Mouse (Mus musculus) bone marrow macrophage, adult 2 months (primary cell): ENCODE data around the gene Gapvd1.
"Not testable (repeated sequence)": the region's sequence is repeated elsewhere in the genome, so short reads cannot be mapped to it uniquely, and the experiment has no call there.

Experiments
- CTCF ChIP-seq: IDR thresholded peaks from 2 replicates; pipeline ENCODE4 v1.5.1; 2012; ENCODE audit warnings: low read depth, mild to moderate bottlenecking, low read length, moderate library complexity
- POLR2A ChIP-seq: IDR thresholded peaks from 2 replicates; pipeline ENCODE4 v1.6.1; 2012; ENCODE audit warnings: mild to moderate bottlenecking, low read depth, low read length, borderline replicate concordance

DNA sequence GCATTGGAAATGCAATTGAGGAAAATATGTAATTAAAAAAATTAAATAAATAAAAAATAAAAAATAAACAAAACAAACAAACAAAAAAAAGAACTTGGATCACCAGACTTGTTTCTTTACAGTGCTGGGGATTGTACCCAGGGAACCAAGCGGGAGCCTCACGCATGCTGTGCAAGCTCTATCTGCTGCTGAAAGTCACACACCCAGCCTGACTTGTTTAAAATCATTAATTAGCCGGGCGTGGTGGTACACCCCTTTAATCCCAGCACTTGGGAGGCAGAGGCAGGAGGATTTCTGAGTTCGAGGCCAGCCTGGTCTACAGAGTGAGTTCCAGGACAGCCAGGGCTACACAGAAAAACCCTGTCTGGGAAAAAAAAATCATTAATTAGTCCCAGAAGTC, 6.2 kb upstream of the Gapvd1 start:
- TF ChIP-seq CTCF, POLR2A: not testable (repeated sequence)
